Mouse (Mus musculus) heart, embryonic 10.5 days (tissue): ENCODE measurements around the gene Etnk1. TPM values are rescaled to one million over a fixed set of nuclear protein-coding genes. Genes with fewer than 3 reads are reported as not detected.

Experiments used
- DNase-seq: peaks from one replicate; pipeline ENCODE4 v3.0.0-alpha.2; 2017; ENCODE audit warnings: low spot score
- H3K27ac ChIP-seq: fragments of 300-500 bp; sonication (generic); 2 replicates; pipeline ENCODE4 v1.5.1; 2016; ENCODE audit warnings: mild to moderate bottlenecking
- H3K27me3 ChIP-seq: fragments of 300-500 bp; sonication (generic); 2 replicates; pipeline ENCODE4 v1.6.1; 2016; ENCODE audit warnings: mild to moderate bottlenecking; ENCODE audit not compliant: poor library complexity, insufficient read depth, severe bottlenecking
- H3K36me3 ChIP-seq: fragments of 300-500 bp; sonication (generic); 2 replicates; pipeline ENCODE4 v1.6.1; 2016; ENCODE audit warnings: mild to moderate bottlenecking, moderate library complexity
- H3K4me1 ChIP-seq: fragments of 300-500 bp; sonication (generic); 2 replicates; pipeline ENCODE4 v1.6.1; 2016; ENCODE audit warnings: mild to moderate bottlenecking
- H3K4me3 ChIP-seq: fragments of 300-500 bp; sonication (generic); 2 replicates; pipeline ENCODE4 v1.5.1; 2016; ENCODE audit warnings: mild to moderate bottlenecking, moderate library complexity
- H3K9me3 ChIP-seq: fragments of 300-500 bp; sonication (generic); 2 replicates; pipeline ENCODE4 v1.6.1; 2016; ENCODE audit warnings: mild to moderate bottlenecking, moderate library complexity
- WGBS: fragments of 180-500 bp; shearing (Covaris S2); methylation state at CpG from one replicate; pipeline ENCODE4 v1.1.7; 2016; 5-methylcytosine and 5-hydroxymethylcytosine counted together
- polyA plus RNA-seq: library from polyadenylated mRNA; unstranded; fragments of >200 nt; fragmentation: Nextera tagmentation; extraction: Ambion mirVana; gene quantifications from 2 replicates; pipeline ENCODE4 v1.2.1, GENCODE M21; 2016

Etnk1 gene
- polyA plus RNA-seq, 1 experiment from 2014 or later, result 16.2 TPM

GRCm38 (mm10) chr6:143259169-143259629, 92.2 kb downstream of the Etnk1 start:
- WGBS, result 76% methylated on average over 17 of the region's 17 CpGs

GRCm38 (mm10) chr6:143259870-143260559, 93.0 kb downstream of the Etnk1 start:
- WGBS, result 73% methylated on average over 18 of the region's 18 CpGs

More at GRCm38 (mm10) chr6:143259169-143259629, 92.2 kb downstream of the Etnk1 start:
- Histone ChIP-seq H3K4me3 (no peak overlapping the region), H3K36me3 (no peaks in the 10 kb centered on the region), H3K9me3 (no peaks in the 10 kb centered on the region), H3K27ac (no peak overlapping the region), H3K4me1 (no peaks in the 10 kb centered on the region), H3K27me3 (no peaks in the 10 kb centered on the region)
- no peak for DNase-seq

GRCm38 (mm10) chr6:143260560-143261288, 93.7 kb downstream of the Etnk1 start:
- no peaks in the 10 kb centered on the region for H3K27me3 ChIP-seq
- H3K9me3 ChIP-seq, result no peaks in the 10 kb centered on the region
- H3K36me3 ChIP-seq, result no peaks in the 10 kb centered on the region
- WGBS, result 78% methylated on average over 14 of the region's 14 CpGs
- DNase-seq, result no peak
- no peak overlapping the region for H3K27ac ChIP-seq
- no peak overlapping the region for H3K4me3 ChIP-seq
- no peaks in the 10 kb centered on the region for H3K4me1 ChIP-seq

More at GRCm38 (mm10) chr6:143259870-143260559, 93.0 kb downstream of the Etnk1 start:
- H3K27me3 ChIP-seq, result no peaks in the 10 kb centered on the region
- no peaks in the 10 kb centered on the region for H3K4me1 ChIP-seq
- DNase-seq, result no peak
- no peaks in the 10 kb centered on the region for H3K9me3 ChIP-seq
- H3K27ac ChIP-seq, result no peak overlapping the region
- H3K36me3 ChIP-seq, result no peaks in the 10 kb centered on the region
- H3K4me3 ChIP-seq, result no peak overlapping the region

GRCm38 (mm10) chr6:143261289-143261665, 94.3 kb downstream of the Etnk1 start:
- Histone ChIP-seq H3K4me1 (no peaks in the 10 kb centered on the region), H3K9me3 (no peaks in the 10 kb centered on the region), H3K27ac (no peak overlapping the region), H3K4me3 (no peak overlapping the region), H3K27me3 (no peaks in the 10 kb centered on the region), H3K36me3 (no peaks in the 10 kb centered on the region)
- 79% methylated on average over 8 of the region's 8 CpGs for WGBS
- DNase-seq, result no peak

- H3K4me3 ChIP-seq, result no peak overlapping the region
- 82% methylated on average over 10 of the region's 10 CpGs for WGBS
- no peak for DNase-seq
- no peaks in the 10 kb centered on the region for H3K36me3 ChIP-seq
- no peaks in the 10 kb centered on the region for H3K4me1 ChIP-seq
- H3K27ac ChIP-seq, result no peak overlapping the region
- H3K27me3 ChIP-seq, result no peaks in the 10 kb centered on the region
- no peaks in the 10 kb centered on the region for H3K9me3 ChIP-seq
These were observed 98.5 kb downstream of the Etnk1 start for GRCm38 (mm10) chr6:143265482-143265881.

- Histone ChIP-seq H3K9me3 (no peaks in the 10 kb centered on the region), H3K27me3 (no peaks in the 10 kb centered on the region), H3K4me1 (peaks cover under 1% of the 10 kb centered on the region; the same call in 1 of the 2 replicates), H3K36me3 (no peaks in the 10 kb centered on the region), H3K27ac (no peak overlapping the region), H3K4me3 (no peak overlapping the region)
- 46% methylated on average over 3 of the region's 3 CpGs for WGBS
- no peak for DNase-seq
These were observed 112.2 kb downstream of the Etnk1 start for GRCm38 (mm10) chr6:143279222-143279621.

Other genes starting within 250 kb of the Etnk1 start
- 3.1 and 3.4 TPM in 2 replicates for gene St8sia1, start 202.8 kb upstream of the Etnk1 start, polyA plus RNA-seq
- 27.3 and 28.5 TPM in 2 replicates for gene C2cd5, start 67.1 kb upstream of the Etnk1 start, polyA plus RNA-seq